Mouse (Mus musculus): ENCODE measurements around the gene Ppp1r15b. TPM values are rescaled to one million over a fixed set of nuclear protein-coding genes. Genes with fewer than 3 reads are reported as not detected.

The Ppp1r15b gene
- total RNA-seq, 1 experiment from 2014 or later, result 126 TPM

DNA sequence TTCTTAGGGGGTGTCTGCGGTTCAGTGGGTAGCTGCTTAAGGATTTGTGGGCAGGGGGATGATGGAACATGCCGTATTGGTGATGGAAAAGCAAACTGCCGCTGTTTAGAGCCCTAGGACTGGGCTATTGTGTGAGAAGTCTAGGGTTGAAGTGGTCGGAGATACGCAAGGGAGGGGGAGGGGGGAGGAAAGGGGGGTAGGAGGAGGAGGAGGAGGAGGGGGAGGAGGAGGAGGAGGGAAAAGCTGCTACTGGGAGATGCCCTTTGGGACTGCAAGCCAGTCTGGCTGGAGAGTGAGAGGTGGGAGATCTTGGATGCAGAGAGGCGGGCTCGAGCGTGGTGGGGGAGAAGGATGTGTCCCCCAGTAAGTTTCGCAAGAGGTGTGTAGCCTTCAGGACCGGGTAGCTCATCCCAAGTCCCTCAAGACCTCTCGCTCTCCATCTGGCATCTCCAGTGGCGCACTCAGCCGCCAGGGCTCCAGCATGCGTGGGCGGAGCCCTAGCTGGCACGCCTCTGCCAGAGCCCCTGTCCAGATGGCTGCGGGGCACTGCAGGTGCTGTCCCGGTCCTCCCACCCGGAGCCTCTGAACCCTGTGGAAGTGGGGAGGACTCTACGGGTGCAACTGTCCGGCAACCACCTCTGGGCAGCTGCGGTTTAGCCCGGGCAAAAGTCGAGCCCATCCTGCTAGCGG lies 51.2 kb downstream of the Ppp1r15b start:
- no peak for ATAC-seq (ENCODE audit: extremely low read depth, insufficient number of reproducible peaks, low FRiP score, poor library complexity, severe bottlenecking)

DNA sequence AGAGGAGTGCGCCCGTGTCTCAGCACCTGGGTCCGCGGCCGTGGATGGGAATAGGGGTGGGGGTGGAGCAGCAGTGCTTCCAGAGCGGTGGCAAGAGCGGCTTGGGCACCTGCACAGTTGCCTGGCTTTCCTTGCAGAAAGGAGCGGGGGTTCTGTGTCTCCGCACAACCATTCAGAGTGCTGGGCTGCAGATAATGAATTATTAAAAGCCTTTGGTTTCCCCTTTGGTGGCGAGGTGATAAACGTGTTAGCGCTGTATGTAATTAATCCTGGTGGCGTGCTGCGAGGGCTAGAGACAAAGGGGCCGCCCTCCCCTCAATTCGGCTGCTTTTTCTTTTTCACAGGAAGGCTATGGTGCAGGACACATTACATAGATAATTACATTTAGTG lies 51.8 kb downstream of the Ppp1r15b start:
- no peak for ATAC-seq (ENCODE audit: extremely low read depth, insufficient number of reproducible peaks, low FRiP score, poor library complexity, severe bottlenecking)

DNA sequence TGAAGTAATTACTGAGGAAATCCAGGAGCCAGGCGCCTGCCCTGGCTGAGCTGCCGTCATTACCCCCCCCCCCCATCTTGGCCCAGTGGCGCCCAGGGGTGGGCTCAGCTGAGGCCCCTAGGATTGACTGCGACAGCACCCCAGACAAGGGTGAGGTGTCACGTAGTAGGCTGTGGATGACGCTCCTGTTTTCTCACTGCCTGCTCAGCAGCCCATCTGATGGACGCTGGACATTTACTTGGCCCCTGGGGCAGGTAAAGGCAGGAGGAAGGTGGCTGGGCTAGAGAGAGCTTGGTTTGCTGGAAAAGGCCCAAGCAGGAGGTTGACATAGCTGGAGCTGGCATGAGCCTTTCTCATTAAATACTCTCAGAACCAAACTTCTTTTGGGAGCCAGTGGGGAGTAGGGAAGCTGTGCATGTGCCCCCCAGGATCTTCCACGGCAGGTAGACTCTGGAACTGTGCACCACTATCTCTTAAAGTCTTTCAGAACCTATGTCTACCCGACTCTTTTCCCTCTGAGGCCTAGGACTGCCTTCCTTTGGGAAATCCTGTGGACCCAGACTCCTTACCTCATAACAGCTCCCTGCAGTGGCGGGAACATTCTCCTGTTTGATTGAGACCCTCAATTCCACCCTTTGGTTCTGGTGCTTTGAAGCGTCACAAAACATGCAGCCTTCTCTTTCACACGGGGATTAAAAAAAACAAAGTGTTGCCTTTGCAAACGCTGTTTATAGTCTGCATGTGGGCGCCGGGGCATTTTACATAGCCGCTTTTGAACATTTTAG lies 52.4 kb downstream of the Ppp1r15b start:
- ATAC-seq (ENCODE audit: extremely low read depth, insufficient number of reproducible peaks, low FRiP score, poor library complexity, severe bottlenecking), result no peak

DNA sequence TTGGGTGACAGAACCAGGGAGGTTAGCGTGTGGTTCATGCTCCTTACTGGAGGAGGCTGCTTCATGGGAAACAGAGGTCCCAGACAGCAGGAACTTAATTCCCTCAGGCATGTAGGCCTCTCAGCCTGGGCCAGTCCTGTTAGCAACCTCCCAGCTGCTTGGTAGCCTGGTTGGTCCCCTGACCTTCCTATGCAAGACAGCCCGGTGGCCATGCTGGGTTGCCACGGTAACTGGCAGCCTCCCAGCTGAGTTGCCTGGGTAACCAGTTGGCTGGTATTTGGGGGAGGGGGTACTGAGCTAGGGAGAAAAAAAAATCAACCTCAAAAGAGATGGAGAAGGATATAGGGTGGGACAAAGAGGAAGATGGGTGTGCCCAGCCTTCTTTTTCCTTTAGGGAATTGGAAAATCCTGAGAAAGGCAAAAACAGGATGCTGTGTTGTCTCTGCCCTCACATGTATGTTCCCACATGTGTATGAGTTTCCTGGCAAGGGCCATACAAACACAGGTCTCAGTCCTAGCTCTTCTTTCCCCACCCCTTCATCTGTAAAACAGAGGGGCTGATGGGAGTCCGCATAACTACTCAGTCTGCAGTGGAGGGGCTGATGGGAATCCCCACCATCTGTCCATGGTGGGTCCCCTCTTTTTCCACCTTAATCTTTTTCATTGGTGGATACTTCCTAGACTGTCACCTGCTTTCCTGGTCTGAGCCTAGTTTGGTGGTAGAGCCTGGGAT lies 57.2 kb downstream of the Ppp1r15b start:
- no peak for ATAC-seq (ENCODE audit: extremely low read depth, insufficient number of reproducible peaks, low FRiP score, poor library complexity, severe bottlenecking)

DNA sequence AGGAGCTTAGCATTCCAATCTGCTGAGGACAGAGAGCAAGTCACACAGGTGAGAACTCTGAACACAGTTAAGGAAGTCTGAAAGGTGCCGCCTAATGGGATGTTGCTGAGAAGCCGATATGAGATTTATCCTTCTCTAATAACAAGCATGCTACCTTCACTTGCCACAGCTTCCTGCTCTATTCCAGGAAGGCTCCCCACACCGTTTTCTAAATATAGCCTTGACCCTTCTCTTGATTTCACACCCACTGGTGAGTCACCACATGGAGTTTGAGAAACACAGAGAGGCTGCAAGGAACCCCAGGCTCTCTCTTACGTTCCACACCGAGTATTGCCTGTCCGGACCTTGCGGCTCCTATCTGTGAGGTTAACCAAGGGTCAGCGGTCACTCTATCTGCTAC lies 57.8 kb downstream of the Ppp1r15b start:
- no peak for ATAC-seq (ENCODE audit: extremely low read depth, insufficient number of reproducible peaks, low FRiP score, poor library complexity, severe bottlenecking)

Other genes with a start within 250 kb of the Ppp1r15b start
- gene Mdm4, start 100.6 kb upstream of the Ppp1r15b start, total RNA-seq (2017), result 312 and 322 TPM in 2 replicates
- 33.1 and 34.9 TPM in 2 replicates for gene Pik3c2b, start 85.5 kb upstream of the Ppp1r15b start, total RNA-seq (2017)
- 0.61 and 3.5 TPM in 2 replicates for gene Plekha6, start 33.1 kb downstream of the Ppp1r15b start, total RNA-seq (2017)
- not detected in 2 replicates for gene Golt1a, start 178.7 kb downstream of the Ppp1r15b start, total RNA-seq (2017)
- gene Kiss1, start 190.7 kb downstream of the Ppp1r15b start, total RNA-seq (2017), result not detected in 2 replicates
- not detected in 2 replicates for gene Ren1, start 219.4 kb downstream of the Ppp1r15b start, total RNA-seq (2017)
- gene Etnk2, start 232.4 kb downstream of the Ppp1r15b start, total RNA-seq (2017), result not detected in 2 replicates